Mouse (Mus musculus): Measurements from ENCODE around the gene Slc15a3.

DNA sequence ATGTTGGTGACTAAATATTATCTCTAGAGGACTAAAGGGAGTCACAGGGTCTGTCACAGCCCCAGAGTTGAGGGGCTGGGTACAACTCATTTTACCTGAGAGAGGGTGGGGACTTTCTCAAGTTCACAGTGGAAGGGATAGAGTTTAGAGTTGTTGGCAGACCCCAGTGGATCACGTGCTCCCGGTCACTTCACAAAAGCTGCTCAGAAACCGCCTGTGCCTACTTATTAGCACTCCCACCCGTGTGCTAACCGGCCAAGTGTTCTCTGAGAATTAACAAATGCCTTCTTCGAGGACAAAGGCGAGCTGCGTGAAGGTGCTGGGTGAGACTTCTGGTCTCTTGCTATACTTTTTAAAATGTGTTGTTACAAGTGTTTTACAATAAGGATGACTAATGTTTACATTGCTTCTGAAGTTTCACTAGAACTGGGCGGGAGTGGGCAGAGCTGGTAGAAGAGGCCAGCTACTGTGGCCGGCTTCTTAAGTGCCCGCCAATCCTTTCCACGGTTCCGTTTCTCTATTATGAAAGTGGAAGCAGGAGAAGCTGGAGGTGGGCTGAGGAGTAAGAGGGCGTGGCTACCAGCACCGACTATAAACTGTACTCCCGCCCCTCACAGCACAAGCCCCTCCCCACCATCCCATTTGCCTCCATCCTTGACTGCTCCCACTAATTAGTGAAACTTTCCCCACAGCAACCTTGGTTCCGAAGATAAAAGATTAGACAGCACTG, 21.1 kb upstream of the Slc15a3 start:
- no peak for TF ChIP-seq NRF1 (IDR thresholded peaks at IDR 0.05; ENCODE audit: insufficient read depth, low read depth, low read length, poor library complexity, severe bottlenecking)
- no peak for TF ChIP-seq CTCF (IDR thresholded peaks at IDR 0.05 in 2 of 3, conservative IDR thresholded peaks at IDR 0.05 in 1 of 3; ENCODE audit: control insufficient read depth in 1 of 3, insufficient read depth in 1 of 3, low read depth in 2 of 3, low read length in 3 of 3, poor library complexity in 1 of 3, severe bottlenecking in 1 of 3)
- no peak for TF ChIP-seq UBTF (IDR thresholded peaks at IDR 0.05; ENCODE audit: borderline replicate concordance, insufficient read depth, low read depth, low read length)
- no peak for TF ChIP-seq ELF1 (IDR thresholded peaks at IDR 0.05; ENCODE audit: low read depth, low read length)
- no peak for TF ChIP-seq TCF12 (IDR thresholded peaks at IDR 0.05; ENCODE audit: low read depth, low read length)
- no peak for TF ChIP-seq POLR2A (IDR thresholded peaks at IDR 0.05; ENCODE audit: control insufficient read depth in 1 of 2, insufficient read depth in 1 of 2, low read depth in 1 of 2, low read length in 2 of 2, poor library complexity in 1 of 2)
